In genomic region chr1:172200871-172201447, GRCm38 (mm10) we compare ENCODE assay signal across 9 mouse cellular contexts. TPM values are rescaled to one million over a fixed set of nuclear protein-coding genes. Genes with fewer than 3 reads are reported as not detected.
DNase-seq lines count a peak whose midpoint lies in the region; ATAC-seq lines count a peak whose summit lies in the region.
"Had no signal": no experiment of that assay in that cellular context is flagged by ENCODE, and none has a peak within 500 bp of the region (broad histone marks: within the 10 kb centered on the region; RNA-seq: fewer than 3 reads in every experiment).

No protein-coding gene starts in this region.

- DNase-seq in cerebellum, adult 11 months, result peak; percentile 63
- DNase-seq in NIH3T3 (ENCODE audit: low read depth), result peak; percentile 41
- peak; percentile 67 for DNase-seq in forebrain, embryonic 10.5 days (ENCODE audit: extremely low spot score, low spot score)
- DNase-seq in layer of hippocampus, adult 8-10 months (ENCODE audit: low spot score in 2 of 2), result peak; percentile 68 to 78
- DNase-seq in urinary bladder, adult 2 months (ENCODE audit: low spot score), result no peak
- no peak for DNase-seq in ovary, postnatal 10 days (ENCODE audit: low spot score)

- H3K4me1 ChIP-seq in forebrain, embryonic 10.5 days, result peaks cover 65% of the 10 kb centered on the region
- H3K4me1 ChIP-seq in midbrain, embryonic 16.5 days (ENCODE audit: control insufficient read depth, insufficient read depth, low read length), result peaks cover 58% of the 10 kb centered on the region

- peak overlapping the region; percentile 96 for H3K27ac ChIP-seq in forebrain, embryonic 10.5 days
- H3K27ac ChIP-seq in midbrain, embryonic 16.5 days (ENCODE audit: low read length), result peak overlapping the region; percentile 96
- H3K27ac ChIP-seq: liver, embryonic 15.5 days had no signal

- peaks cover 63% of the 10 kb centered on the region for H3K36me3 ChIP-seq in forebrain, embryonic 10.5 days (replicated peaks)
- peaks cover 21% of the 10 kb centered on the region for H3K36me3 ChIP-seq in midbrain, embryonic 16.5 days (ENCODE audit: control insufficient read depth, insufficient read depth, low read length)

- H3K9me3 ChIP-seq in forebrain, embryonic 10.5 days, result no peaks in the 10 kb centered on the region
- no peaks in the 10 kb centered on the region for H3K9me3 ChIP-seq in midbrain, embryonic 16.5 days (replicated peaks; ENCODE audit: control insufficient read depth, low read length, poor library complexity, severe bottlenecking)
- H3K9me3 ChIP-seq: liver, embryonic 15.5 days had no signal

- peak overlapping the region; percentile 85 for H3K4me3 ChIP-seq in forebrain, embryonic 10.5 days
- H3K4me3 ChIP-seq in midbrain, embryonic 16.5 days (ENCODE audit: low read depth, low read length), result peak overlapping the region; percentile 13; the same call in 1 of the 2 replicates
- H3K4me3 ChIP-seq: liver, embryonic 15.5 days had no signal

- H3K9ac ChIP-seq in midbrain, embryonic 16.5 days (ENCODE audit: low read depth, low read length), result peak overlapping the region; percentile 52; the same call in 1 of the 2 replicates
- H3K9ac ChIP-seq: liver, embryonic 15.5 days had no signal

- WGBS in forebrain, embryonic 10.5 days, result 28% methylated on average over 7 of the region's 7 CpGs
- WGBS in midbrain, embryonic 16.5 days, result 9% methylated on average over 6 of the region's 7 CpGs

- H3K4me2 ChIP-seq in midbrain, embryonic 16.5 days (ENCODE audit: low read length), result peak overlapping the region; percentile 93
- H3K4me2 ChIP-seq: liver, embryonic 15.5 days had no signal

- no peaks in the 10 kb centered on the region for H3K27me3 ChIP-seq in forebrain, embryonic 10.5 days (ENCODE audit: poor library complexity, severe bottlenecking)
- H3K27me3 ChIP-seq in midbrain, embryonic 16.5 days (ENCODE audit: control insufficient read depth, insufficient read depth, low read depth, low read length), result no peaks in the 10 kb centered on the region

- no peak for ATAC-seq in cerebellum, adult (ENCODE audit: insufficient number of reproducible peaks, low FRiP score, low TSS enrichment)
- peak; percentile 61 for ATAC-seq in midbrain, embryonic 16.5 days

RNA-seq across cellular contexts. Expression of gene Pea15a, which starts 5.6 kb away (rescaled TPM):
- polyA plus RNA-seq in forebrain, embryonic 10.5 days (2016; fragmentation: Nextera tagmentation; extraction: Ambion mirVana), result 282 and 292 TPM in 2 replicates
- 100 to 1,000 TPM; 445 to 463 (median 462) TPM for total RNA-seq in layer of hippocampus, adult 8-10 months (2022)
- polyA plus RNA-seq in midbrain, embryonic 16.5 days (2015; fragmentation: Nextera tagmentation; extraction: Ambion mirVana), result 460 and 525 TPM in 2 replicates
- 165 and 166 TPM in 2 replicates for polyA plus RNA-seq in urinary bladder, adult 2 months (2012; rRNA removed)

RNA-seq across cellular contexts. Expression of gene Casq1, which starts 18.7 kb away (rescaled TPM):
- polyA plus RNA-seq in forebrain, embryonic 10.5 days (2016; fragmentation: Nextera tagmentation; extraction: Ambion mirVana), result 0.69 and 0.99 TPM in 2 replicates
- under 1 TPM in 3 of 4 experiments, not detected in 1; 0.67 to 0.91 (median 0.78) TPM for total RNA-seq in layer of hippocampus, adult 8-10 months (2022)
- 1.8 and 2.2 TPM in 2 replicates for polyA plus RNA-seq in midbrain, embryonic 16.5 days (2015; fragmentation: Nextera tagmentation; extraction: Ambion mirVana)
- 3.2 and 3.3 TPM in 2 replicates for polyA plus RNA-seq in urinary bladder, adult 2 months (2012; rRNA removed)

RNA-seq across cellular contexts. Expression of gene Dcaf8, which starts 53.1 kb away (rescaled TPM):
- 132 and 138 TPM in 2 replicates for polyA plus RNA-seq in forebrain, embryonic 10.5 days (2016; fragmentation: Nextera tagmentation; extraction: Ambion mirVana)
- 100 to 1,000 TPM; 111 to 123 (median 119) TPM for total RNA-seq in layer of hippocampus, adult 8-10 months (2022)
- 84.7 and 84.9 TPM in 2 replicates for polyA plus RNA-seq in midbrain, embryonic 16.5 days (2015; fragmentation: Nextera tagmentation; extraction: Ambion mirVana)
- 115 and 118 TPM in 2 replicates for polyA plus RNA-seq in urinary bladder, adult 2 months (2012; rRNA removed)

RNA-seq across cellular contexts. Expression of gene Atp1a4, which starts 57.3 kb away (rescaled TPM):
- not detected in 2 replicates for polyA plus RNA-seq in forebrain, embryonic 10.5 days (2016; fragmentation: Nextera tagmentation; extraction: Ambion mirVana)
- not detected for total RNA-seq in layer of hippocampus, adult 8-10 months (2022)
- polyA plus RNA-seq in midbrain, embryonic 16.5 days (2015; fragmentation: Nextera tagmentation; extraction: Ambion mirVana), result not detected in 2 replicates
- polyA plus RNA-seq in urinary bladder, adult 2 months (2012; rRNA removed), result not detected in 2 replicates

Comparison
In these comparisons a context has a peak if more than half of its experiments do, and no peak if none do; other contexts are left out.
1. DNase-seq: peak in cerebellum, adult 11 months (single experiment), NIH3T3 (single experiment), forebrain, embryonic 10.5 days (single experiment) and layer of hippocampus, adult 8-10 months (2 of 2); none in urinary bladder, adult 2 months (single experiment) and ovary, postnatal 10 days (single experiment).